Mouse (Mus musculus) spleen, postnatal 4 days (tissue): ENCODE data around the gene Poc1a.

Source experiments
- DNase-seq, 2 experiments: peaks; one replicate each; pipeline ENCODE4 v3.0.0; 2022; ENCODE audit warnings: low spot score in 2 of 2

Poc1a gene

DNA sequence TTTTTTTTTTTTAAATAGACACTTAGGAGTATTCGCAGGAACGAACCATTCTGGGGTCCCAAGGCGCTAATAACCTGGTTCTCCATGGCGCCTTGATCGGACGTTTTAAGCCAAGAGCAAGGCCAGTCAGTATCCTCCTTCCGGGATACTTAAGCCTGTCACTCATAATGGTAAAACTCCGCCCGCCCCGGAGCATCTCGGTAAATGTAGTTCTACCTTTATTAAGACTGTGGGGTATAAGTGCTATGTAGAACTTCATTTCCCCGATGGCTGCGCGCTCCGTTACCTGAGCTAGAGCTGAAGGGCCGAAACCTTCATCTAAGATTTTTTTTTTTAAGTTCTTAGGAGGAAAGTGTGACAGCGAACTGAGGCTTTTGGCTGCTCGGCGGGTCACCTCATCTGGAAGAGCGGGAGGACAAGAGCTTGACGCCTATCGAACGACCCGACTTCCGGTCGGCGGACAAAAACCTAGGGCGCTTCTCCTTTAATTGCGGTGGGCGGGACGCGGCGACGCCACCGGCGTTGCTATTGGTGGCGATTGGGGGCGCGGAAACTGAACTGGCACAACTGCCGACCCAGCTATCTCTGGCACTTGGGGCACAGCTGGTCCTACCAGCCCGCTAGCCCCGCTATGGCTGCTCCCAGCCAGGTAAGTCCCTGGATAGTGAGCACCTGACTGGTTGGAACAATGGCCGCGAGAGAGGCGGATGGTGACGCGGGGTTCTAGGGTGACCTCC, at the start of gene Poc1a:
Poc1a (plus strand) TSS at position 254 of the 737 bp plus-strand sequence.
- DNase-seq = peak; percentile 96 to 99

DNA sequence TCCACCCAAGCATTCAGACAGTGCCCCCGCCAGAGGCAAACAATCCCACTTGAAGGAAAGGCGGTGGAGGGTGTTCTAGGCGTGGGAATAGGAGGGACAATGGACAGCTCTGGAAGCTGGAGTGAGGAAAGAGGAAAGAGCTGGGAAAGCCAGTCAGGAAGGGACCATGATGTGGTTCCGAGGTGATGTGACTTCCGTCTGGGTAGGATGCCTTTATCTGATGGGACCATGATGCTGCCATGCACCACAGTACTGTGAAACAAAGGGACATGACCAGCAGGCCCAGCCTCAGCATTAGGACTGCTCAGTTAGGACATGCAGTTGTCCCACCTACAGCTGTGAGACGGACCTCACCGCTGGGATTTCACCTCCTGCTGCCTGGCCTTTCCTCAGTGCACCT, 49.6 kb upstream of the Poc1a start:
- no peak for DNase-seq

DNA sequence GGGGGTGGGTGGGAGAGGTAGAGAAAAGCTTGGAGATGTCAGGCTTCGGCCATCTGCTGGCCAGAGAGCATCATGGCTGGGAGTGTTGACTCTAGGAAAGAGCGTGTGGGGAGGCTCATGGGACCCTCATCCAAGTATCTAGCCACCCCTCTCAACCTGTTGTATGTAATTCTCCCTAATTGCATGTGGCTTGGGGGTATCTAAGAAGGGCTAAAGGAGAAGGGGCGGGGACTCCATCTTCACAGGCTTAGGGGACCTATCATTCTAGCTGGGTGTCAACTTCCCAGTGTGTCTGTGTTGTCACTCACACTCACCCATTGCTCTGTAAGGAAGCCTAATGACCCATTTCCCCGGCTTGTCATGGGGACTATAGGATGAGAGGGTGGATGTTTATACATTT, 49.0 kb upstream of the Poc1a start:
- DNase-seq = no peak

DNA sequence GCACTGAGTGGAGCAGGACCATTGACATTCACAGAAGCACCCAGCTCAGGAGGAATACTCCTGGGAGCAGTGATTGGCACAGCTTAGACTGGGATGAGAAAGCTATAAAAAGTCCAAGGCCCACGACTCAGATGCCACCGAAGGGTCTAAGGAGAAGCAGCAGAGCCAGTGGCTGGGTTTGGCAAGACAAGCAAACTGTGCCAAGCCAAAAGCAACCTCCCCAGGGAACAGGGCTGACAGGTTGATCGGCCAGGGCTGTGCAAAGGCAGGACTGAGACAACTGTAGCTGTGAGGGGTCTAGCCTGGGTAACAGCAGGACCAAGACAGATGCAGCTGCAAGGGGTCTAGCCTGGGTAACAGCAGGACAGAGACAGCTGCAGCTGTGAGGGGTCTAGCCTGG, 47.9 kb upstream of the Poc1a start:
- DNase-seq = no peak

DNA sequence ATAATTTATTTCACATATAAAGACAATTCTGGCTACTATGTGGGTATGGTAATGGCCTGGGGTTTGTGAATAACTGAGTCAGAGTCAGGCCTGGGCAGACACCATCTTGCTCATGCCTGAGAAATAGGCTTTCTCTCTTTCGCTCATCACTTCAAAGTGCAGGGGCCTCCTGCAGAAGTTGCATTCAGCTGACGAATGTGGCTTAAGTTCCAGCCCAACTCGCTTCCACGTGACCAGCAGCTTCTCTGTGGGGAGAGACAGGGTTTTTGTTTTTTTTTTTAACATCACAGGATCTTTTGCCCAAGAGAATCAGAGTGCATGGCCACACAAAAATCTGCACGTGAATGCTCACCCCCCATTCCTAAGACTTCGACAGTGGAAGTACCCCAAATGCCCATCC, 46.9 kb upstream of the Poc1a start:
- DNase-seq = no peak

DNA sequence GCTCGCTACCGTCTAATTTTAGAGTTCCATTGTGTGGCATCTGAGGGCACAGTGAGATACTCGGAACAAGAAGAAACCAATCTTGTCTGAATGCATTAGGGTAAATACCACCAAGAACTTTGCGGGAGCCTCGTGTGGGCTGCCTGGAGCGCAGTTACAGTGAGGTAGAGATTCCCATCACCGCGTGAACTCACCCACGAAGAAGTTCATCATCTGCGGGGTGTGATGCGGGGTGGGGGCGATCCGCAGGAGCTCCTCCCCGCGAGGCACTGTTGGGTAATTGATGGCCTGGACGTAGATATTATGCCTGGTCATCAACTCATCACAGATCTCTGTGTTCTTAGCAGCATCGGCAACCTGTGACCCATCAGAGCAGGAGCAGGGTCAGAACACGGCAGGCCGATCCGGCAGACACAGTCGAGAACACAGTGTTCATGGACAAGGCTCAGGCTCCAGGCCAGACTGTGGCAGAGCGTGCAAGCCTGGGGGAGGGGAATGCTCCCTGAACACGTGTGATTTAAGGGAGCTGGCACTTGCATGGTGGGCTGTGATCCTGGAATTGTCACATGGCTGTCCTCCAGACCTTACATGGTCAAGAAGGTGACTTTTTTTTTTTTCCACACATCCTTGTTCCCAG, 45.5 kb upstream of the Poc1a start:
- DNase-seq = no peak

DNA sequence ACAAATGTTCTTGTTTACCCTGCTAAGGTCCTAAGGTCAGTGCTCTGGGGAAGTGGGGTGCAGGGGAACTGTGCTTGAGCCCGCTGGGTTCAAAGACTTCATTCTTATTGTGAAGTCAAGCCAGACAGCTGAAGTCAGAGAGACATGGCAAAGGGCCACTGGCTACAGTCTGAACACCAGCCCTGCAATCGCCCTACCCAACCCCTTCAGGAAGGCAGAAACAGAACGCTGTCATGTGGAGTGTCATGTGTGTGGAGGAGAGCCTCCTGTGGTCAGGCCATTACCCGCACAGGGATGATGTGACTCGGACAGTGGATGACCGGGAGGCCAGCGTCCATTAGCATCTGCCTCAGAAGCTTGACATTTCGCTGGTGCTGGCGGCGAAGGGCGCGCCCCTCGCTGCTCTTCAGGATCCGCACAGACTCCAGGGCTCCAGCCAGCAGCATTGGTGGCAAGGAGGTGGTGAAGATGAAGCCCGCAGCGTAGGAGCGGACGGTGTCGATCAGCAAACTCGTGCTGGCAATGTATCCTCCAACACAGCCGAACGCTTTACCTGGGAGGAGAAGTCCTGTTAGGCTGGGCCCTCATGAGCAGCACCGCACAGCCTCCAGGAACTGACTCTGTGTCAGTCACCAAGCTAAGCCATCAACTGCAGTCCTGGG, 44.6 kb upstream of the Poc1a start:
- no peak for DNase-seq

DNA sequence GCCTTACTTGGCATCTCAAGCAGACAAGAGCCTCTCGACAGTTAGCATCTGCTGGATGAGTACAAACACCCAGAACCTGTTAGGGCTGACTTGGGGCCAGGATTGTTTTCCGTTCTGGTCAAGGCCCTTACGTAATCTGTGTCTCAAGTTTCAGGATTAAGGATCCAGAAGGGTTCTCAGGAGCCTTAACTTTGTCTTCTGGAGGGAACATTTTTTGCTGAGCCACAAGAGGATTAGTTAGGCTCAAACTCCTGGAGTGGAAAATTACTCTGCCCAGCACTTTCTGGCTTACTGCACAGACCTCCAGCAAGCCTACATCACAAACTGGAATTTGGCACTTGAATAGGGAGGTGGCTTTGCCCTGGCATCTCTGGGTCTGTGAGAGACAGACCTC, 44.0 kb upstream of the Poc1a start:
- no peak for DNase-seq

DNA sequence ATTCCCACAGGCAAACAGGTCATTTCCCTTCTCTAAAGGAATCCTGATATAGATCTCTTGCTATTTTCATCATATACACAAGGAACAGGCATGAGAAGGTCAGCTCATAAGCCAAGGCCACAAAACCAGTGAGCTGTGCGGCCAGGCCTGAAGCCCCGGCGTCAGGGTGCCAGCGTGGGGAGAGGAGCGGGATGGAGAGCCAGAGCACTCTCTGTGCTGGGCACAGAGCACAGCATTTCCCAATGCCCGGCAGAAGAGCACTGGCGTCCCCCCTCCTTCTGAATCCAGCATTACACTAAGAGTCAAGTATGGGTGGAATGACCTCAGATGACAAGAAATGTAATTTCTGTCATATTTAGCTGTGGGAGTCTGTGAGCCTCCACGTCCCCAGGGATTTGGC, 43.5 kb upstream of the Poc1a start:
- DNase-seq = no peak

DNA sequence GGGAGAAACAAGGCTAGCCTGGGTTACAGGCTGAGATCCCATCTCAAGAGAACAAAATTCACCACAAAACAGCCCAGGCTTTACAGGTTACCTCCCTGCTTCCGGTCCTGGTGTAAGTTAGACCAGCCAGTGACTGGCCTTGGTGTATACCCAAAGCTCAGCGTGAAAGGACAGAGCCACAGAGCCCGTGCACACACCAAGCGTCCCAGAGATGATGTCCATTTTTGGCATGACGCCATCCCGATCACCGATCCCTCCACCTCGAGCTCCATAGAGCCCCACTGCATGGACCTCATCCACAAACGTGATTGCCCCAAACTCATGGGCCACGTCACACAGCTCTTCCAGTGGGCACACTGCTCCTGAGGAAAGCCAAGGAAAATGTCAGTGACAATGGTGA, 43.0 kb upstream of the Poc1a start:
- no peak for DNase-seq

DNA sequence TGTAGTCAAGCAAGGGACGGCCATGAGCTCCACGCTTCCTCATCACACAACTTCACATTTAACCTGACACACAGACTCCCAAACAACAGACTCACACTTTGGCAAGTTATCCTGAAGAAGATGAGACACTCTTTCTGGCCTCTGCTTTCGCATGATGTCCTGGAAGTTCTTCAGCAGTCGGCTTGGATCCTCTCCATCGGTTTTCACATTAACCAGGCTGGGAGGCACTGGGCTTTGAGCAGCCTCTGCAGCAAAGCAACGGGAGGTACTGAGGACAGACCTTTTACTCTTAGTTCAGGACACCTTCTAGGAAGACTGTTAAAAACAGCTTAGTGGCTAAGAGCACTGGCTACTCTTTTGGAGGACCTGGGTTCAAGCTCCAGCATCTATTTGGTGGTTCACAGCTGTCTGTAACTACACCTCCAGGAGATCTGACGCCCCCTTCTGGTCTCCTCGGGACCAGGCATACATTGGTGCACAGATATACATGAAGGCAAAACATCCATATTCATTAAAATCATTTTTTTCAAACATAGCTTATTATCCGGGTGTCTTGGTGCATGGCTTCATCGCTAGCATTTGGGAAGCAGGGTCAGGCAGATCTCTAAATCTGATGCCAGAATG, 39.2 kb upstream of the Poc1a start:
- no peak for DNase-seq

DNA sequence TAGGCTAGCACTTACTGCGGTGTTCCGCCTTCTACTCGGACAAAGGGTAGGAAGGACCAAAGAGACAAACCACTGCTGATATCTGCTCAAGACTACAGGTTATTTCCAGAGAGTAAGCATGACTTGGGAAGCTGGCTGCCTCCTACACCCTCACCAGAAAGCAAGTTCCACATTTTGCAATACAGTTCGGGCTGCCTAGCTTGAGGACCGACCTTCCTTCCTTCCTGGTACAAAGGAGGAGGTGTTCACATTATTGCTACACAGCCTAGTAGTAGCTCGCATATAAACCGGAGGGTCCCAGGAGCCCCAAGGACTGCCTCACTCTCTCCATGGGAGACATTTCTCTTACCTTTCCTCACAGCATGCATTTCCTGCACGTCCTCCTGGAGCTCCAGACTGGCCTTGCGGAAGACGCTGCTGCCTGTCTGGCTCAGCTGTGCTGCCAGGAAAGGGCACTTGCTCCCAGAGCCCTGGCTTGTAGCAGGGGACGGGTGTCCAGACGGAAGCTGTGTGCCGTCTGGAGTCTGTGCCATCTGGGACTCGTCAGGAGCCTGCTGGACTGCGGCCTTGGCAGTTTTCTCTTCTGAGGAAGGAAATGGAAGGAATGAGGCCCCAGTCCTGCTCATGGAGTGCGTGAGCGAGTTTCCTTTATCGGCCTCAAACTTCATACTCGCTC, 37.9 kb upstream of the Poc1a start:
- DNase-seq = no peak

DNA sequence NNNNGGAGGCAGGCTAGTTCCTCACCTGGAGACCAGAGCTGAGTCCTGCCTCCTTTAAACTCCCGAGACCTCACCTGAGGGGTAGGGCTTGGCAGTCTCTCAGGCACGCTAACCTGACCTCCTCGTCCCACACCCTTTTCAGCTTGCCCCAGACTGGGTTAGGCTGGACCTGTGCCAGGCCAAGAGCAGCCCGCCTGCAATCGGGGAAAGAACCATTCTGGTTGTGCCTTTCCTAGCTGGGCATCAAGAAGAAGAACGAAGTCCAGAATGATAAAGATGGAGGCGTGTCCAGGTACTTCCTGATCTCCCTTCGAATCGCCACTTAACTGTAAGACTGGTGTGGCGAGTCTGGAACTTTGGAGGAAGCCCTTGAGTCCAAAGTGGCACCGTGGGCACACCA, 31.3 kb upstream of the Poc1a start:
- no peak for DNase-seq

DNA sequence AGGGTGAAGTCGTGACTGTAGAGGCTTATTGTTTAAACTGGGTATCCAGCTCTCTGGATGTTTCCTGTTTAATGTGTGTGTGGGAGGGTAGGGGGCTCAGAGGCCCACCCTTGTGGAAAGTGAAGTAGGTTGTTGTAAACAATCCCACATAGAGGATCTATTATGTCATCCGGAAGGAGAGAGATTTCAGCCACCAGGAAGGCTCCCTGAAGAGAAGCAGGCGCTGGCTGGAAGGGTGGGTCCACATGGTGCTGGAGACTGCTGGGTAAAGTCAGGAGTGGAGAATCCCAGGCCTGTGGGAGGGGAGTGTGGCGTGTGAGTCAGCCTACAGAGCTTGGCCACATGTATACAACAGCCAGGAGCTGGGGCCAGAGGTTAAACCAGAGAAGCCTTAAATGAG, 30.6 kb upstream of the Poc1a start:
- DNase-seq = no peak

DNA sequence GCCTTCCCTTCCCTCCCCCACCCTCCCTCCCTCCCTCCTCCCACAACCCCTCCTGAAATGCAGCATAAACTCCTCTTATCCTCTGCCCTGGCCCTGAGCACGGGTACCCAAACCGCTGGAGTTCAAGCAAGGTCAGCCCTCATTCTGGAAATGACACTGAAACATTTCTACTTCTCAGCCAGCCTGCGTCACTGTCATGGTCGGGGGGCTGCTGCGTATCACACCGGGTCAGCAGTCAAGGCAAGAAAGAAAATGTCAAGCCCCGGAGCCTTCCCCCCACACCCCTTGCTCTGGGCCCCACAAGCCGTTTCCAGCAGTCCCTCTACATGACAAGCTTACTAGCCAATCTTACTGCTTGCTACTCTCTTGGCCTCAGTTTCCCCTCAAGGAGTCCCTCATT, 29.8 kb upstream of the Poc1a start:
- no peak for DNase-seq

DNA sequence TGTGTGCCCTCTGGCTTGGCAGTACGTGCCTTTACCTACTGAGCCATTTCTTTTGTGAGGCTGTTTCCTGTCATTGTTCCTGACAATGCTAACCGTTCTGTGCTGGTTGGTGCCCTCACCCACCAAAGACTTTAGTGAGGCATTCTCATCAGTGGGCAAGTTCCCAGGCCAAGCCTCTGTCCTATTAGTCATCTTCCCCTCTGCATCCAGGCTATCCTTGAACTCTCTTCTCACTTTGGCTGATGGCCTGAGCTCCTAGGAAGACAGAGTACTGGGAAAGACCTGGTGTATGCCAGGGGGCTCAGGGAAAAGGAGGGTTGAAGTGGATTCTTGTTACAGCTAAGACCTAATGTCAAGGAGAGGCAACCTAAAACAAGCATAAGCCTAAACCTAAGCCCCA, 26.9 kb upstream of the Poc1a start:
- DNase-seq = no peak

DNA sequence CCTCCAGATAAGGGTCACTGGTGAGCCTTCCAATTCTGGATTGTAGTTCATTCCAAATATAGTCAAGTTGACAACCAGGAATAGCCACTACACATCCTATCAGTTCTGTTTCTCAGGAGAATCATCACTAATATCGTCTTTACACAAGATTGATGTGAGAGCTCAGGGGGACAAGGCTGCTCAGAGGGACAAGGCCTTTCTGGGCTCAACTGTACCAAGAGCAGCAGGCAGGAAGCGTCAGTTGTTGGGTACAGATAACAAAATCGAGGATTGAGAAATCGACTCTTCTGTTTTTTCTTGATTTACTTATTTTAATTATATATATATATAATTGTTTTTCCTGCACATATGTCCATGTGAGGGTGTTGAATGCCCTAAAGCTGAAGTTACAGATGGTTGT, 22.4 kb upstream of the Poc1a start:
- no peak for DNase-seq

DNA sequence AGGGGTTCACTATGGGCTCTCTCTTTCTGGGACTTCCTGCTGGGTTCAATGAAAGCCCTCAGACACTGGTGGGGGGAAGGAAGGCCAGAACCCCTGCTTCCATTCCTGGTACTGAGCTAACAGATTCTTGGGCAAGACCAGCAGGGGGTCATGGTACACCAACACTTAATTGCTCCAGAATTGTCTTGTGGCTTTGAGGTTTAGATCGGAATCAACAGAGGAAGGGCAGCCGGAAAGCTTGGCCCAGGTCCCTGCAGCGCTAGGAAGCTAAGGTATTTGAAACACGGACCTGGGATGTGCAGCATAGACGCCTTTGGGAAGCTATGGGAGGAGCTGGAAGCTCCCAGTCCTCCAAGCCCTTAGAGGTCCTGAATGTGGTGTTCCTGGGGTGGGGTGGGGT, 21.9 kb upstream of the Poc1a start:
- DNase-seq = no peak

DNA sequence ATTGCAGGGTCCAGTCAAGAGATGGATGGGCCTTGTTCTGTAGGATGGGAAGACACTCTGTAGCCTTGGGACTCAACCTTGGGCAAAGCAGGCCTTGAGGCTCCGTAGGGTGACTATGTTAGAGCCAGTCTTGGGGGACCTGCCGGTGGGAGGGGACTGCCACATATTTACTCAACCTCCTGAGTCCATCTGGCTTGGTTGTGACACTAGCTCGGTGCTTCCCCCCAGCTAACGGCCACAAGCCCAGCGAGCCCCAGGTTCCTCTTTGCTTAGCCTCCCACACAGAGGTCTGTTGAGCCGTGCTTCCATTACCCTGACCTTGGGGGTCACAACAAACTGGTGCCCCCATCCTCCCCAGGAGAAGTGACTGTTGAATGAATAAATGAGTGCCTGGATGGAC, 19.8 kb upstream of the Poc1a start:
- DNase-seq = peak in 1 of 2 experiments; percentile 40

DNA sequence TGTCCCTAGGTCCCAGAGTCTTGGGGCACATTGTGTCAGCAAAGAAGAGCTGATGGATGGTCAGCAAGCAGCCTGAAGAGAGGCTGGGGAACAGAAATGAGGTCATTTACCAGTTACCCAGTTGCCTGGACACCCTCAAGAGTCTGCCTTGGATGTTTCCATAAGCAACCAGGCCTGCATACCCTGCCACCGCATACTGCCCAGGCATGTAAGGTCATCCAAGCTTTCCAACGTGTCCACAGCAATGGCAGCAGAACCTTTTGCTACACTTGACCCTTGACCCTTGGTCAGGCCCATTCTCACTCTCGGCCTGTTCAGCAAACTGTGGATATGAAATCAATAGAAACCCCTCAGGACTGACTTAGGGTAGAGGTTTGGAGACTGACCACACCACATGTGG, 19.4 kb upstream of the Poc1a start:
- no peak for DNase-seq

DNA sequence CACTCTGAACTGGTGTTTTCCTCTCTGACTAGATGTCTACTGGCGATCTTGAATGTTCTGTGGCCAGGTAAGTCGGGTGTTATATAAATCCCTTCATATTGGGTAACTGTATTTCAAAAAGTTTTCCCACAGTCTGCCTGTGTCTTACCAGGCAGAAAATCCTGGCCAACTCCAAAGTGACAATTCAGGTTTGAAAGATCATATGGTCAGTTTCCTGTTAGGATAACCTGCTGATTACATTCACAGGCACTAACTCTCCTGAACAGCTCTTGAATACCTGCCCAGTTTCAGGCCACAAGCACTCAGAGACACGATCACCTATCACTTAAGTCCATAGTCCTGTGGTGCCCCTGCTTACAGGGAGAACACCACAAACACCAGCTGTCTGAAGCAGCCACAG, 18.8 kb upstream of the Poc1a start:
- DNase-seq = no peak

DNA sequence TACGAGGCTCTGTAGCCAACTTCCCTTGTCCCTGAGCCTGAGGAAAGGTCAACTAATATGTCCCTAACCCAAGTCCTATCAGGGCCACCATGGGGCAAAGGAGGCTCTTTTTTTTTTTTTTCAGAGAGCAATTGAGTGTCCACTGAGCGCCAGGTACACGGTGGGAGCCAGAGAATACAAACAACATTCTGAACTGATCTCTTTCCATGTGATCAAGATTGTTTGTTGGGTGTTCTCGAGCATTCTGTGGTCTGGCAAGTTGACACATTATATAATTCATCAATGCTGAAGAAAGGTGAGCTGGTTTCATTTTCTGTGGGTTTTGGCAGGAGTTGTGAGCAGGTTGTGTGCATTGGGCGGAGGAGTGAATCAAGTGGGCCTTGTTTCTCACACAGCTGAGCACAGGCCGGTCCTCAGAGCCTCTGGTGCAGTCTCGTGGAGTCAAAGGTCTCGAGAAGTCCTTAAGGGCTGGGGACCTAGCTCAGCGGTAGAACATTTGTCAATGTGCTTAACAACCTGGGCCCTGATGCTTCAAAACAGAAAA, 17.4 kb upstream of the Poc1a start:
- no peak for DNase-seq
